Comparison of ENCODE assay signal across 9 mouse cellular contexts in genomic region chr14:121191739-121192138, GRCm38 (mm10).
DNase-seq lines count a peak whose midpoint lies in the region; ATAC-seq and TF ChIP-seq lines count a peak whose summit lies in the region.
"Had no signal": no experiment of that assay in that cellular context is flagged by ENCODE, and none has a peak within 500 bp of the region (broad histone marks: within the 10 kb centered on the region; RNA-seq: fewer than 3 reads in every experiment).

No protein-coding gene starts in this region.

- peak overlapping the region; percentile 95 for H3K27ac ChIP-seq in embryonic fibroblast, embryonic 13.5 days (ENCODE audit: insufficient read depth, low read length)
- H3K27ac ChIP-seq: neural tube, embryonic 12.5 days had no signal

- no peak for TF ChIP-seq POLR2A in embryonic fibroblast, embryonic 13.5 days (IDR thresholded peaks at IDR 0.05; ENCODE audit: low read depth, low read length)

- TF ChIP-seq CTCF in embryonic fibroblast, embryonic 13.5 days (IDR thresholded peaks at IDR 0.05; ENCODE audit: borderline replicate concordance, insufficient read depth, low read length): no peak

- DNase-seq in layer of hippocampus, adult 9-11 months: peak; percentile 31
- no peak for DNase-seq in layer of hippocampus, adult 11-12 months (ENCODE audit: low spot score)
- DNase-seq in heart, postnatal 14 days: peak; percentile 56 to 67
- DNase-seq in lung, postnatal 10 days: peak; percentile 77
- no peak for DNase-seq in retina, embryonic 14.5 days (ENCODE audit: low spot score)
- DNase-seq in cerebellum, postnatal 36 days: no peak

- no peak for ATAC-seq in megakaryocyte, adult 5-6 weeks (ENCODE audit: poor library complexity, severe bottlenecking)

- H3K4me1 ChIP-seq in embryonic fibroblast, embryonic 13.5 days (ENCODE audit: control insufficient read depth, insufficient read depth, low read length): peaks cover 12% of the 10 kb centered on the region

- intact Hi-C loops in heart, postnatal 14 days (cut with DNase I): no loop called here

- H3K4me3 ChIP-seq in embryonic fibroblast, embryonic 13.5 days (ENCODE audit: insufficient read depth, low read length): no peak overlapping the region
- H3K4me3 ChIP-seq: neural tube, embryonic 12.5 days had no signal

Comparison
In these comparisons a context has a peak if more than half of its experiments do, and no peak if none do; other contexts are left out.
1. DNase-seq: peak in layer of hippocampus, adult 9-11 months (single experiment), heart, postnatal 14 days (2 of 2) and lung, postnatal 10 days (single experiment); none in layer of hippocampus, adult 11-12 months (single experiment), retina, embryonic 14.5 days (single experiment) and cerebellum, postnatal 36 days (0 of 2).